Mouse (Mus musculus) mammary gland, adult 2 months (tissue): Measurements from ENCODE around the gene Gm5169. TPM values are rescaled to one million over a fixed set of nuclear protein-coding genes. Genes with fewer than 3 reads are reported as not detected.

Experiments
- polyA plus RNA-seq: library from polyadenylated mRNA; depleted of rRNA; stranded (reverse); fragments of >200 nt; gene quantifications from 2 replicates; pipeline ENCODE4 v1.2.3, GENCODE M21; 2012; ENCODE audit warnings: low replicate concordance; rRNA removed

The Gm5169 gene
- not detected in 2 replicates for polyA plus RNA-seq

DNA sequence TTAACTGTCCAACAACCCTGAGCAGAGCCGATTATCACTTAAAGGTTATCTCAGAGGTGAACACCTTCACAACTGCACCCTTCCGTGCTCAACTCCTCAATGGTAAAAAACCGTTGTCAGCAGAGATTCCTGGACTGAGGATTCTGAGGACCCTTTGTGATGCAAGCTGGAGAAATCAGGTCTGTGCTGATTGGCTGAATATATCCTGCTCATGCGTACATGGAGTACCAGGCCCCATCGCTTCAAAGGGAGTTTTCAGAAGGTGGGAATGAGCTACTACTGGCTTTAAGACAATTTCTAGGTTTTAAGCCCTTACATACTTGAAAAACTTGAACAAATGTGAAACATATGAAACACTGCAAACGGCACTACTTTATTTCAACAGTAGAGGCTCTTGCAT lies at the start of gene Gm5169:
Gm5169 (minus strand) TSS at position 101 of the 400 bp plus-strand sequence.

